Mouse (Mus musculus) gastrocnemius, adult 2 months (tissue): ENCODE measurements at regions not wholly inside any gene's neighbourhood (a gene's known extent, or its start where the extent isn't known, plus 50 kb on each side); places are given as distances from the start of the nearest gene placed in this dataset.

ENCODE experiments used
- DNase-seq: peaks from one replicate; pipeline ENCODE4 v3.0.0; 2022
- H3K27ac ChIP-seq: fragments of 200-600 bp; 2 replicates; pipeline ENCODE4 v1.8.1; 2022; ENCODE audit warnings: mild to moderate bottlenecking
- H3K4me3 ChIP-seq: fragments of 200-600 bp; 2 replicates; pipeline ENCODE4 v1.8.1; 2022; ENCODE audit warnings: mild to moderate bottlenecking, moderate library complexity
- CTCF ChIP-seq: fragments of 200-600 bp; IDR thresholded peaks from 2 replicates; pipeline ENCODE4 v1.8.1; 2022; ENCODE audit warnings: antibody characterized with exemption, mild to moderate bottlenecking, moderate library complexity
- intact Hi-C: fragments of 180-260 bp; cut with DNase I; formaldehyde crosslinking; loops from one replicate; pipeline ENCODE4 v1.15.1; 2025

DNA sequence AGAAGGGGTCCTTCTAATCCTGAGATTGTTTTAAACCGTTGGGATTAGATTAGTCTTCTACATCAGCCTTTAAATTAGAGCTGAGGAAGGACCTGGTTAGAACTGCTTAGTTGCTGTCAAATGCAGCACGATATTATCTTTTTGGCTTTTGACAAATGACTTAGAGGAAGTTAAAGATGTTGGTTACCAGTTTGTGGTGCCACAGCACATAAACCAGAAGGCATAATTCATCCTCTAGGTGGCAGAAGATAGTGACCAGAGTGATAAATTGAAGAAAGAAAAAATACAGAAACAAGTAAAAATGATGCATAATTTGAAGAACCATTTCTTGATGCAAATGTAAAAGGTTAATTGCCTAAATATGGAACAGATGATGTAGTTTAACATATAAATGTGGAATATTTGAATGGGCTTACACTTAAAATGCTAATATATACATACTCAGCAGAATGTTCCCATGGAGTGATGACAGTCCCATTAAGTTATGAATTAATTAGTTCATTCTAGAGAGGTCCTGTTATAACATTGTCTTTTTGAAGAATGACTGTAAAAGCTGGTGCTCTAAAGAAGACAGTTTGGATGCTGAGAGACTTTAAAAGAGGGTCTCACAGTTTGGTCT is 760.0 kb downstream of the 1190002N15Rik start:
- intact Hi-C loops, result no loop called here
- Histone ChIP-seq H3K27ac (no peak overlapping the region), H3K4me3 (no peak overlapping the region)
- peak; percentile 27; the same call in 1 of the 2 replicates for TF ChIP-seq CTCF
- no peak for DNase-seq
